Mouse (Mus musculus) CH12.LX (cell line): Measurements from ENCODE around the gene C1qtnf2. TPM values are rescaled to one million over a fixed set of nuclear protein-coding genes. Genes with fewer than 3 reads are reported as not detected.

Experiments
- DNase-seq: peaks from one replicate; pipeline ENCODE4 v3.0.0-alpha.2; 2013; ENCODE audit errors: extremely low read depth
- H3K27ac ChIP-seq: 2 replicates; pipeline ENCODE4 v1.5.1; 2012; ENCODE audit warnings: low read depth, mild to moderate bottlenecking, control low read depth, moderate library complexity; ENCODE audit not compliant: insufficient read depth
- H3K27me3 ChIP-seq: replicated peaks from 2 replicates; pipeline ENCODE3; 2012; ENCODE audit warnings: inconsistent platforms
- H3K36me3 ChIP-seq, 2 experiments: replicated peaks in 1 of 2; 2 replicates each; pipeline versions ENCODE3 to v1.6.1; 2012; ENCODE audit warnings: inconsistent platforms in 1 of 2, low read length in 1 of 2, mild to moderate bottlenecking in 1 of 2, mixed read lengths in 1 of 2, moderate library complexity in 1 of 2; ENCODE audit not compliant: control insufficient read depth in 1 of 2, insufficient read depth in 1 of 2
- H3K4me1 ChIP-seq, 2 experiments: 2 replicates each; pipeline ENCODE4 v1.6.1; 2012; ENCODE audit warnings: inconsistent platforms in 1 of 2, moderate library complexity in 1 of 2; ENCODE audit not compliant: insufficient read depth in 2 of 2, control insufficient read depth in 1 of 2
- H3K4me2 ChIP-seq: 2 replicates; pipeline ENCODE4 v1.6.1; 2012; ENCODE audit warnings: low read depth, mild to moderate bottlenecking, control low read depth; ENCODE audit not compliant: poor library complexity, insufficient read depth, severe bottlenecking
- H3K4me3 ChIP-seq, 3 experiments: fragments of 150-350 bp in 1 of 3; sonication (generic) in 1 of 3; replicated peaks in 1 of 3; 2 replicates each; pipeline versions ENCODE3 to v1.5.1; 2011 to 2012; ENCODE audit warnings: low read depth in 2 of 3, low read length in 2 of 3, mild to moderate bottlenecking in 2 of 3, moderate library complexity in 2 of 3, control low read depth in 1 of 3, improper control_type of control experiment in 1 of 3, inconsistent platforms in 1 of 3, mixed read lengths in 1 of 3; ENCODE audit not compliant: poor library complexity in 1 of 3
- H3K79me2 ChIP-seq: replicated peaks from 2 replicates; pipeline ENCODE4 v1.6.1; 2012; ENCODE audit warnings: mild to moderate bottlenecking, moderate library complexity; ENCODE audit not compliant: control insufficient read depth, poor library complexity, insufficient read depth, severe bottlenecking; ENCODE audit errors: extremely low read depth
- H3K9ac ChIP-seq: 2 replicates; pipeline ENCODE4 v1.6.1; 2012; ENCODE audit warnings: low read depth, mild to moderate bottlenecking, control low read depth, moderate library complexity; ENCODE audit not compliant: insufficient read depth
- H3K9me3 ChIP-seq: replicated peaks from 2 replicates; pipeline ENCODE3; 2012; ENCODE audit warnings: low read length, inconsistent platforms, mixed read lengths
- ETS1 ChIP-seq: conservative IDR thresholded peaks from 2 replicates; pipeline ENCODE4 v1.6.1; 2012; ENCODE audit warnings: low read depth, mild to moderate bottlenecking, inconsistent platforms, low read length, improper control_type of control experiment, moderate library complexity
- GABPA ChIP-seq: IDR thresholded peaks from 2 replicates; pipeline ENCODE4 v1.6.1; 2012; ENCODE audit warnings: low read depth, low read length, improper control_type of control experiment, inconsistent platforms; ENCODE audit not compliant: insufficient replicate concordance
- HCFC1 ChIP-seq: IDR thresholded peaks from 2 replicates; pipeline ENCODE4 v1.6.1; 2012; ENCODE audit warnings: low read depth, mild to moderate bottlenecking, inconsistent platforms, low read length, improper control_type of control experiment
- KAT2A ChIP-seq: IDR thresholded peaks from 2 replicates; pipeline ENCODE4 v1.6.1; 2012; ENCODE audit warnings: low read length, improper control_type of control experiment, inconsistent platforms; ENCODE audit not compliant: insufficient replicate concordance
- MAFK ChIP-seq: IDR thresholded peaks from 2 replicates; pipeline ENCODE4 v1.6.1; 2011; ENCODE audit warnings: low read length, improper control_type of control experiment; ENCODE audit not compliant: insufficient replicate concordance
- MAX ChIP-seq: IDR thresholded peaks from 2 replicates; pipeline ENCODE4 v1.6.1; 2011; ENCODE audit warnings: low read length, improper control_type of control experiment
- MXI1 ChIP-seq: IDR thresholded peaks from 2 replicates; pipeline ENCODE4 v1.6.1; 2011; ENCODE audit warnings: mild to moderate bottlenecking, low read depth, low read length, improper control_type of control experiment
- NELFE ChIP-seq: IDR thresholded peaks from 2 replicates; pipeline ENCODE4 v1.6.1; 2011; ENCODE audit warnings: low read depth, low read length, improper control_type of control experiment
- NRF1 ChIP-seq: IDR thresholded peaks from 2 replicates; pipeline ENCODE4 v1.6.1; 2014; ENCODE audit warnings: low read depth, mild to moderate bottlenecking, inconsistent platforms, low read length, improper control_type of control experiment, moderate library complexity
- POLR2A ChIP-seq: IDR thresholded peaks from 2 replicates; pipeline ENCODE4 v1.6.1; 2011; ENCODE audit warnings: low read depth, mild to moderate bottlenecking, improper control_type of control experiment, low read length
- POLR2AphosphoS2 ChIP-seq: IDR thresholded peaks from 2 replicates; pipeline ENCODE4 v1.6.1; 2011; ENCODE audit warnings: low read depth, low read length, improper control_type of control experiment
- SMC3 ChIP-seq: IDR thresholded peaks from 2 replicates; pipeline ENCODE4 v1.6.1; 2011; ENCODE audit warnings: low read depth, low read length, improper control_type of control experiment
- TBP ChIP-seq: conservative IDR thresholded peaks from 2 replicates; pipeline ENCODE4 v1.6.1; 2011; ENCODE audit warnings: low read depth, low read length, improper control_type of control experiment
- TCF12 ChIP-seq: IDR thresholded peaks from 2 replicates; pipeline ENCODE4 v1.6.1; 2014; ENCODE audit warnings: low read depth, mild to moderate bottlenecking, inconsistent platforms, low read length, improper control_type of control experiment
- UBTF ChIP-seq: IDR thresholded peaks from 2 replicates; pipeline ENCODE4 v1.6.1; 2012; ENCODE audit warnings: low read depth, mild to moderate bottlenecking, inconsistent platforms, low read length, improper control_type of control experiment, moderate library complexity
- USF1 ChIP-seq: IDR thresholded peaks from 2 replicates; pipeline ENCODE4 v1.6.1; 2014; ENCODE audit warnings: low read depth, mild to moderate bottlenecking, inconsistent platforms, low read length, improper control_type of control experiment
- USF2 ChIP-seq: conservative IDR thresholded peaks from 2 replicates; pipeline ENCODE4 v1.6.1; 2011; ENCODE audit warnings: low read depth, low read length, improper control_type of control experiment
- ZMIZ1 ChIP-seq: IDR thresholded peaks from 2 replicates; pipeline ENCODE4 v1.6.1; 2012; ENCODE audit warnings: low read depth, mild to moderate bottlenecking, inconsistent platforms, low read length, improper control_type of control experiment
- dilution Hi-C: fragments of 300-500 bp; cut with MboI; formaldehyde crosslinking; loops from 2 replicates; pipeline ENCODE4 v1.14.3; 2020; ENCODE audit warnings: low sequenced_read_pairs; ENCODE audit not compliant: extremely low pct_unique_long_range_greater_than_20kb, extremely low pct_ligation_motif_present
- in situ Hi-C: fragments of 300-500 bp; cut with MboI; formaldehyde crosslinking; loops from 3 replicates; pipeline ENCODE4 v1.14.3; 2019; ENCODE audit warnings: low sequenced_read_pairs, low pct_ligation_motif_present, low pct_unique_long_range_greater_than_20kb, mixed read lengths
- polyA plus RNA-seq: library from polyadenylated mRNA; unstranded; fragments of >175 nt; gene quantifications from 2 replicates; pipeline ENCODE4 v1.2.1, GENCODE M21; 2012; ENCODE audit warnings: low read depth; ENCODE audit not compliant: insufficient read length
- total RNA-seq, 2 experiments: library from RNA; depleted of rRNA; stranded (reverse); fragments of 300-350 nt in 1 of 2; fragments of >200 nt in 1 of 2; gene quantifications; 2 replicates each; pipeline ENCODE4 v1.2.3; 2012 to 2014

The C1qtnf2 gene
- total and polyA plus RNA-seq, 3 experiments, result not detected

DNA sequence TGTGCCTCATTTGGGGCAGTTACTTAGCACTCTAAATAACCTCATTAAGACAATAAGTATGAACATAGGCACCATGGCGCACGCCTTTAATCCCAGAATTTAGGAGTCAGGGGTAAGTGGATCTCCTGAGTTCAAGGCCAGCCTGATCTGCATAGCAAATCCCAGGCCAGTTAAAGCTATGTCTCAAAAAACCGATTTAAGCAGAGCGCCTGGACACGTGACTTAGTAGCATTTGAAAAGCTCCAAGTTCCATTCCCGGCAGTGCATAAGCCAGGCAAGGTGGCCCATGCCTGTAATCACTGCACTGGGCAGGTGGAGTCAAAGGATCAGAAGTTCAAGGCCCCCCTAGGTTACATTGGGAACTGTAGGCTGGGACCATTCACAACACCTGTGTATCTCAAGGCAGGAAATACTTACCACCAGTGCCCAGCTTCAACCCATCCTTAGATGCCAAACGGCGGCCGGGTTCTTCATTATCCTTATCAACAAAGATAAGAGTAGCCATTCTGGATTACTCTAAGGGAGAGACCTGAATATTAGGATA lies 48.8 kb upstream of the C1qtnf2 start:
- in situ Hi-C loops, result no loop called here
- peak overlapping the region; percentile 59 to 88 (median 70) for H3K4me3 ChIP-seq
- H3K9ac ChIP-seq, result peak overlapping the region; percentile 83
- H3K4me2 ChIP-seq, result peak overlapping the region; percentile 89
- peak; percentile 29 for DNase-seq
- H3K79me2 ChIP-seq, result peaks cover 12% of the 10 kb centered on the region; the same call in 1 of the 2 replicates
- 0 out of 2 replicates have a peak, but pooled peaks have one; percentile 23 for TF ChIP-seq MAX
- TF ChIP-seq KAT2A, result no peak
- TF ChIP-seq UBTF, result no peak
- TF ChIP-seq TCF12, result no peak
- peak; percentile 38 for TF ChIP-seq USF2
- TF ChIP-seq MAFK, result no peak
- peak; percentile 51 for TF ChIP-seq USF1
- TF ChIP-seq GABPA, result no peak
- H3K27ac ChIP-seq, result no peak overlapping the region
- H3K27me3 ChIP-seq, result no peaks in the 10 kb centered on the region
- H3K4me1 ChIP-seq, result peaks cover 15 to 31% of the 10 kb centered on the region in 2 experiments
- no peaks in the 10 kb centered on the region for H3K9me3 ChIP-seq
- H3K36me3 ChIP-seq, result peaks cover 31 to 41% of the 10 kb centered on the region in 2 experiments
- dilution Hi-C loops, result no loop called here

DNA sequence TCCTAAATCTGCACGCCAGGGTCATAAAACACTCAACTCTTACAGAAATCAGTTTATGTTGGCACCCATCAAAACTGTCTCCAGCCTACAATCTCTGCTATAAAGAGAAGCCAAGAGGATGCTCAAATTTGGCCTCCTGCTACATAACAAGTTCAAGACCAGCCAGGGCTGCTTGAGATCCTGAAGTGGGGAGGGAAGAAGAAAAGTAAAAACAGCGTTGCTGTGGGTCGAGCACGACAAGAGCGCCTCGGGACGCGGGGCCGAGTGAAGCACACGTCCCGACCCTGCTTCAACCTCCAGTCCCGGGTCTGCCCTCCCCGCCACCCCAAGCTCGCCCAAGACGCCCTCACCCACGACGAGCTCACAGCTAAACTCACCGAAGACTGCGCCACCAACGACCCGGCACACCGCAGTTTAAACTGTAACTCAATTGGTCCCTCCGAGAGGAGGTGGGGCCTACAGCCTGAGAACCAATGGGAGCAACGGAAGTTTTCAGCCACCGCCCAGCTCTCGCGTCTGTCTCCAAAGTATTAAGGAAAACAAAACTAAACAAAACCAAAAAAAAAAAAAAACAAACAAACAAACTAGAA lies 48.2 kb upstream of the C1qtnf2 start, which contains the start of gene Pttg1:
Gene Pttg1 (minus strand): TSS at position 428 of the 590 bp plus-strand sequence.
- H3K4me2 ChIP-seq, result peak within 1 kb of the TSS; percentile 99
- H3K4me3 ChIP-seq, result peak within 1 kb of the TSS; percentile 59 to 88 (median 70)
- peak; percentile 95 for DNase-seq
- 0 out of 2 replicates have a peak within 1 kb of the TSS, but pooled peaks have one; percentile 19 for H3K27ac ChIP-seq
- H3K9ac ChIP-seq, result peak within 1 kb of the TSS; percentile 83
- H3K79me2 ChIP-seq, result peaks cover 12% of the 10 kb centered on the region; the same call in 1 of the 2 replicates
- peaks cover 15 to 31% of the 10 kb centered on the region in 2 experiments for H3K4me1 ChIP-seq
- in situ Hi-C loops (no loop called here), dilution Hi-C loops (no loop called here)
- peaks cover 24 to 34% of the 10 kb centered on the region in 2 experiments for H3K36me3 ChIP-seq
- TF ChIP-seq ETS1 (no peak), POLR2AphosphoS2 (peak; percentile 75), NRF1 (no peak), GABPA (no peak), TCF12 (peak; percentile 83; the same call in 1 of the 2 replicates), NELFE (peak; percentile 97), HCFC1 (no peak), SMC3 (no peak), MAX (no peak), UBTF (no peak), USF2 (no peak), USF1 (no peak), TBP (peak; percentile 90), KAT2A (no peak), ZMIZ1 (peak; percentile 95), POLR2A (peak; percentile 99), MXI1 (peak; percentile 75; the same call in 1 of the 2 replicates)
- no peaks in the 10 kb centered on the region for H3K9me3 ChIP-seq
- H3K27me3 ChIP-seq, result no peaks in the 10 kb centered on the region
